In the genomic region with DNA sequence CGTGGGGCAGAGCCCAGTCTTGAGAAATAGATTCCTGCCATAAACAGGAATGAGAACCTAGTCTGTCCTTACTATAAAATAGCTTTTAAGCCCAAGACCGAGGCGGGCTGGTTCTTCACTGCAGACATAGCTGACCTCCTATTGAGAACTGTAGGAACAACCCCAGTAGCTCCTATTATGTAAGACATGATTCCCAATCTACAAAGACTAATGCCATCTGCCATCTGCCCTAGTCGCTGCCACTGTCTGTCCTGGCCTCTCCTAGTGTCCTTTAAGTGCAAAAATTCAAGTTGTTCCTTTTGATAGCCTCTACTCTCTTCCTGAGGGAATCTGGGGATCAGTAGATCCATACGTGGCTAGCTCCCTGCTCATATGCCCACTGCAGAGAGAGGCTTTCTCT, we compare ENCODE assay signal across 16 mouse cellular contexts.
"Had no signal": no experiment of that assay in that cellular context is flagged by ENCODE, and none has a peak within 500 bp of the region (broad histone marks: within the 10 kb centered on the region; RNA-seq: fewer than 3 reads in every experiment).

No protein-coding gene starts in this region.

- DNase-seq: liver, postnatal 0 days; lung, adult 2 months; lung, postnatal 14 days; lung, postnatal 36 days; right cerebral cortex, postnatal 14 days; thymus, adult 2 months; thymus, postnatal 25 days; thymus, postnatal 4 days had no signal

- H3K4me1 ChIP-seq: megakaryocyte, embryonic 14.5 days; stomach, embryonic 15.5 days had no signal

- H3K27me3 ChIP-seq: neural tube, embryonic 12.5 days; stomach, embryonic 15.5 days had no signal

- ATAC-seq: liver, postnatal 0 days; lung, postnatal 0 days had no signal

- H3K9ac ChIP-seq: liver, postnatal 0 days; lung, embryonic 15.5 days; midbrain, embryonic 12.5 days; neural tube, embryonic 12.5 days; stomach, embryonic 15.5 days had no signal

- H3K4me3 ChIP-seq: lung, embryonic 15.5 days; megakaryocyte, embryonic 14.5 days; midbrain, embryonic 12.5 days; neural tube, embryonic 12.5 days; stomach, embryonic 15.5 days had no signal

- H3K9me3 ChIP-seq: lung, embryonic 15.5 days; midbrain, embryonic 12.5 days; neural tube, embryonic 12.5 days; stomach, embryonic 15.5 days had no signal

- H3K27ac ChIP-seq: lung, embryonic 15.5 days; macrophage; midbrain, embryonic 12.5 days; neural tube, embryonic 12.5 days; stomach, embryonic 15.5 days; stomach, postnatal 0 days had no signal

- H3K36me3 ChIP-seq: lung, embryonic 15.5 days; midbrain, embryonic 12.5 days; neural tube, embryonic 12.5 days; stomach, embryonic 15.5 days had no signal

- H3K4me2 ChIP-seq: lung, embryonic 15.5 days; stomach, embryonic 15.5 days had no signal
